Mouse (Mus musculus) CH12.LX (cell line): ENCODE data around the gene Dcpp1.

Experiments used
- CTCF ChIP-seq, 2 experiments: IDR thresholded peaks in 1 of 2; conservative IDR thresholded peaks in 1 of 2; 2 replicates each; pipeline ENCODE4 v1.5.1; 2011 to 2012; ENCODE audit warnings: low read depth in 2 of 2, low read length in 2 of 2, improper control_type of control experiment in 1 of 2, inconsistent platforms in 1 of 2, mild to moderate bottlenecking in 1 of 2, moderate library complexity in 1 of 2
- EP300 ChIP-seq: IDR thresholded peaks from 2 replicates; pipeline ENCODE4 v1.6.1; 2011; ENCODE audit warnings: low read length, improper control_type of control experiment
- IRF4 ChIP-seq: IDR thresholded peaks from 2 replicates; pipeline ENCODE4 v1.6.1; 2014; ENCODE audit warnings: low read depth, mild to moderate bottlenecking, inconsistent platforms, low read length, improper control_type of control experiment
- MAX ChIP-seq: IDR thresholded peaks from 2 replicates; pipeline ENCODE4 v1.6.1; 2011; ENCODE audit warnings: low read length, improper control_type of control experiment
- MAZ ChIP-seq: IDR thresholded peaks from 2 replicates; pipeline ENCODE4 v1.6.1; 2012; ENCODE audit warnings: low read depth, mild to moderate bottlenecking, inconsistent platforms, low read length, improper control_type of control experiment, moderate library complexity
- MXI1 ChIP-seq: IDR thresholded peaks from 2 replicates; pipeline ENCODE4 v1.6.1; 2011; ENCODE audit warnings: mild to moderate bottlenecking, low read depth, low read length, improper control_type of control experiment
- NELFE ChIP-seq: IDR thresholded peaks from 2 replicates; pipeline ENCODE4 v1.6.1; 2011; ENCODE audit warnings: low read depth, low read length, improper control_type of control experiment
- NRF1 ChIP-seq: IDR thresholded peaks from 2 replicates; pipeline ENCODE4 v1.6.1; 2014; ENCODE audit warnings: low read depth, mild to moderate bottlenecking, inconsistent platforms, low read length, improper control_type of control experiment, moderate library complexity
- PAX5 ChIP-seq: IDR thresholded peaks from 2 replicates; pipeline ENCODE4 v1.6.1; 2012; ENCODE audit warnings: low read length, inconsistent platforms, mixed read lengths
- POLR2A ChIP-seq: IDR thresholded peaks from 2 replicates; pipeline ENCODE4 v1.6.1; 2011; ENCODE audit warnings: low read depth, mild to moderate bottlenecking, improper control_type of control experiment, low read length
- SIN3A ChIP-seq: IDR thresholded peaks from 2 replicates; pipeline ENCODE4 v1.6.1; 2012; ENCODE audit warnings: low read length, improper control_type of control experiment, inconsistent platforms
- SMC3 ChIP-seq: IDR thresholded peaks from 2 replicates; pipeline ENCODE4 v1.6.1; 2011; ENCODE audit warnings: low read depth, low read length, improper control_type of control experiment
- TBP ChIP-seq: conservative IDR thresholded peaks from 2 replicates; pipeline ENCODE4 v1.6.1; 2011; ENCODE audit warnings: low read depth, low read length, improper control_type of control experiment
- ZNF384 ChIP-seq: IDR thresholded peaks from 2 replicates; pipeline ENCODE4 v1.6.1; 2012; ENCODE audit warnings: low read depth, low read length, improper control_type of control experiment, inconsistent platforms

DNA sequence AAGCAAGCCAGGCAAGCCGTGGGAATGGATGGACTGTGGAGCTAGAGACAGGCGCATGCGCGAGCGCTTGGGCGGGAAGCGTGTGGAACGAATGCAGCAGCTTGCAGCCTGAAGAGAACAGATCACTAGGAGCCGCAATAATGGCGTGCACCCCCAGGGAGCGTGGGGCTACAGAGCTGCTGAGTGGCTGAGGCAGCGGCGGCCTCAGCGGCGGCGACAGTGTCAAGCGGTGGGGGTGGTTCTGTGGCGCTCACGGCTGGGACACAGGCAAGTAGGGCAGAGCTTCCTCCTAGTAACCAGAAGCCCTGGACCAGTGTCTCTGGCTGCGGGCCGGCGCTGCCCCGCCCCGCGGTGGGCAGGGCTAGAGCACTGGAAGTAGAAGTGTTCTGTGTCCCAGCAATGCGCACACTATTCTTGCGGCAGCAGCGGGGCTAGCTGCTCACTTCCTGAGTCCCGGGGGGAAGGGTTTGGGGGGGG is 43.9 kb downstream of the Dcpp1 start:
- TF ChIP-seq ZNF384 = no peak
- no peak; the same call in 1 of the 2 replicates for TF ChIP-seq MXI1
- no peak for TF ChIP-seq MAZ
- peak; percentile 43; the same call in 1 of the 2 replicates for TF ChIP-seq SIN3A
- TF ChIP-seq CTCF (conservative IDR thresholded peaks at IDR 0.05 in 1 of 2, IDR thresholded peaks at IDR 0.05 in 1 of 2; ENCODE audit: low read depth in 2 of 2, low read length in 2 of 2) = no peak
- TF ChIP-seq NELFE = peak; percentile 65
- TF ChIP-seq EP300 = no peak
- peak; percentile 89 for TF ChIP-seq POLR2A
- TF ChIP-seq PAX5 = no peak
- TF ChIP-seq MAX = peak; percentile 83
- TF ChIP-seq TBP = peak; percentile 73
- TF ChIP-seq SMC3 = no peak
- TF ChIP-seq IRF4 = no peak; the same call in 1 of the 2 replicates
- peak; percentile 96 for TF ChIP-seq NRF1
